Mouse (Mus musculus) cerebellum, postnatal 36 days (tissue): ENCODE results near the gene Exoc3.

Source experiments
- DNase-seq, 2 experiments: peaks; one replicate each; pipeline ENCODE4 v3.0.0; 2021 to 2022; ENCODE audit warnings: mixed read lengths in 2 of 2

The Exoc3 gene

DNA sequence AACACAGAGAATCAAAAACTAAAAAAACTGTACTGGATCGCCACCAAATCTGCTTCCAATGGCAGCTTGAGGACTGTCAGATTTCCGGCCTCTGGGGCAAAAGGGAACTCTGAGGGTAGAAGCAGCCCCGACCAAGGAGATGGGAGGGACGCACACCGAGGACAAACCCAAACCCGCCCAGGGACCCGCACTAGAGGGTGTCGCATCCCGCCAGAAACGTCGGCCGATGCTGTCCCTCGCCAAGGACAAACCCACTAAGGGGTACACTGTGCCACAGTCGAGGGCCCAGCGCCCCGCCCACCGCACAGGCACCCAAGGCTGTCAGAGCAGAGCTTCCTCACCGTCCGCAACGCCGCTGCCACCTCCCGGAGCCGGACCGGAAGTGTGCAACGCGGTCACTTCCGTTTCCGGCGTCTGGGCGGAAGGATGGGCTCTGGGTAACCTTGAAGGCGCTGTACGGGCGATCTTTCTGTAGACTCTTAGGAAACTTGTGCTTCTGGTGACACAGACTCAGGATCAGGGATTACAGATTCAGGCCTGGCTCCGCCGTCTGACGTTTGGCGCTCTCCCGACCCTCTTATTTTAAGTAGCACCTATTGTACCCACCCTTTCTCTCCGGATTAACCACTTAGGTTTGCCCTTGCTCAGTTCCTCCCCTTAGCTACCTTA, at the start of gene Exoc3:
Gene Exoc3 (minus strand): TSS at position 416 of the 669 bp plus-strand sequence.
- DNase-seq, result peak; percentile 90 to 91

DNA sequence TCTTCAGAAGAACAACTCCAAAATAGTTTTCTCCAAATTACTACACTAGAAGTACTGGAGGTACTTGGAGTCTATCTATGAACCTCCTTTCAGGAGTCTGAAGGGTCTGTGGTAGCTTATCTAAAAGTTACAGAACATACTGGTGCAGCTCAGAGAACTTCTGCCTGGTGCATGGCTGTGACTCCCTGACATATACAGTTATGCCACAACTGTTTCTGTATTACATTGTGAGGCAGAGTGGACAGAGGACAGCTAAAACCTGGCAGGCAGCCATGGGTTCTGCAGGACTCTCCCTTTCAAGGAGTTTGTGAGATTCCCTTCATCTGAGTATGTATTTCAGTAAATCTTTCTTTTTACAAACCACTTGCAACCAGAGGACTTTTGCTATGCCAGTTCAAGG, 38.0 kb upstream of the Exoc3 start:
- no peak for DNase-seq

DNA sequence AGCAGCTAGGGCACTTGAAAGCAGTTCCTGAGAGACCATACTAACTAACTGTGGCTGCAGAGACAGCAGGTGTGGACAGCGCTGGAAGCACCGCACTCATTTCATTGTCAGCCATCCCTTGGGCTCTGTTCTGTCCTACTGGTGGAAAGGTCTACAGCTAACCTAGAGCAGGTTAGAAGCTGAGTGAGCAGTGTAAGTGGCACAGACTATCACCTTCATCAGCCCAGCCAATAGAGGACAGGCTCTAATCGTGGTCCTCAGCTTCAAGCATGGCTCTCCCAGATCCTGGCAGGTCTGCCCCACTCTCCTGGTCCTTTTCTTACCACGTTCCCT, 37.3 kb upstream of the Exoc3 start:
- DNase-seq, result no peak

DNA sequence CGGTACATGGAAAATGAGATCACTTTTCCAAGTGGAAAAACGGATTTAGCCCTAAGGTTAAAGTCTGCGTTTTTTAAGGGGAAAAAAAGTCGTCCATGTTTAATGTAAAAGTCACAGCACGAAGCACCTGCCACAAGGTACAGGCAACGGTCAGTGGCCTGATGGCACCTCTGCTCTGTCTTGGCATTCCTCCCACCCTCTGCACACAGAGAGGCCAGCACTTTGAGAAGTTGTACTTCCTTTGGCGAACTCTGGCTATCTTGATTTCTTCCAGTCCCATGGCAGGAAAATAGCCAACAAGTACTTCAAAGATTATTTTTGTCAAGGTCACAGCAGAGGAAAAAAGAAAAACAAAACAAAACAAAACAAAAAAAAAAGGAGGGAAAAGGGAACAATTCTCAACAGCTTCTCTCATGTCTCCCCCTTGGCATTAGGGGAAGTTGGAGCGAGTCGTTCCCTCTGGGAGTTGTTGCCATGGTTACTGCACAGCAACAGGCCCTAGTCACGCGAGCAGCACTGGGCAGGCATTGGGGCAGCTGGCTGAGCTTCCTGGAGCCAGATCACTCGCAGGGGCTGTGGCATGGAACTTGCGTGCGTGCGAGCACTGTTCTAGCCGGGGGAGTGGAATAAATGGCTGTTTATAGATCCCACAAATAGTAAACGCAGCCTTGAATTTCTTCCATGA, 36.8 kb upstream of the Exoc3 start:
- peak; percentile 6 for DNase-seq

DNA sequence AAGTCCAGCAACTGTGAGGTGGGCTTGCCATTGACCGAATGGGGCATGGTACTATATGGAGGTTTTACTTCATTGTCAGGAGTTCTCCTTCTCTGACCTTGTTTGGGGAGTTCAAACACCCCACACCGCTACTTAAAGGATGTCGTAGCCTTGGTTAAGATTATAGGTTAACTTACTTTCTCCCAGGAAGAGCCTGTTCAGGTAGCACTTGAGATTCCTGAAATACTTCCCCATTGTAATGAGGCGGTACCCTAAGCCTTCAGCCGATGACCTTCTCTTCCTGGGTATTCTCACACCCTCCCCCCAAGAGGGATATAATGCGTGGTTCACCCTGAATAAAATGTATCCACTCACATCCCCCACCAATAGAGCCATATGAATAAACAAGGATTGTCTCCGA, 29.0 kb upstream of the Exoc3 start:
- no peak for DNase-seq

DNA sequence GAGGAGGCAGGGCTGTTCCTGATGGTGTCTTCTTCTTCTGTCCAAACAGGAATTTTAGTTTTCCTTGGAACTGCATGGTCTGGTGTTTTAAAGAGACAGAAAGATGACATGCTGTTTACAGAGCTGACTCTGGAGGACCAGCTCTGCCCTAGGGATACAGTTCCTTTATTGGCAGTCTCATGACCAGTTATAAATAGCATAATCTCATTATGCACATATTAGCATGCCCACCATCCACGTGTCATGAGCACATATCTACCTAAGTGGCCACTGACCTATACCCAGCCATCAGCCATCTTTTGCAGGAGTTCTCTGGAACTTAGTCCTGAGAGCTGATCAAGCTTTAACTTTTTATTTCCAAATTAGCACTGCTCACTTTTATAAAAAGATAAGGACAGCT, 12.1 kb upstream of the Exoc3 start:
- DNase-seq, result no peak

DNA sequence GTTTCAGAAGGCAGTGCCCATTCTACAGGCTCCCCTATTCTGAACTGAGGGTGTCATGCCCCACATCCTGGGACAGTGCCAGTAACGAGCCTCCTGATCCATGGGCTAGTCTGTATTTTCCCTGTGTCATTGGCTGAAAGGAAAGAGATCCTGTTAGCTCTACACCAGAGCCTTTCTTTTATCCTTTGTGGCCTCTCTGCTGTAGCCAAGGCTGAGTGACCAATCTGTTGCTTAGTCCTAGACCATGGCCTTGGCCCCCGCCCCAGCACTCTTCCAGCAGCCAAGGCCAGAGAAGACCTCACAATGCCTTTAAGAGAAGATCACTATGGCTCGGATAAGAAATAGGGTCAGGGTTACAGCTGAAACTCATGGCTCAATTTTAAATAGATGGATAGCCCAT, 9.9 kb upstream of the Exoc3 start:
- no peak for DNase-seq

DNA sequence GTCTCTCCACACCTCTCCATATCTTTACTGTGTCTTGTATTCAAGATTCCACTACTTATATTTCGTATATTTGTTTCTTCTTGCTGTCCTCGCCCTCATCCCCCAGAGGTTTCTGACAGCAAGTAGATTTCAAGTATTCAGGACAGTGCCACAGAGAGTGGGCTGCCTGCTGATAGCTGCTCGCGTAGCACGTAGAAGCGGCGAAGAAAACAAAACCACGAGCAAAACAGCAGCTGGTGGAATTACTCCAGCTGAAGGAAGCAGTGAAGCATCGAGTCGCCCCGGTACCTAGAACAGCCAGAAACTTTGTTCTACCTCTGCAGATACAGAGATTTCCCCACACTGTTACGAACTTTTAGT, 434 bp upstream of the Exoc3 start:
- peak in 1 of 2 experiments; percentile 16 for DNase-seq

DNA sequence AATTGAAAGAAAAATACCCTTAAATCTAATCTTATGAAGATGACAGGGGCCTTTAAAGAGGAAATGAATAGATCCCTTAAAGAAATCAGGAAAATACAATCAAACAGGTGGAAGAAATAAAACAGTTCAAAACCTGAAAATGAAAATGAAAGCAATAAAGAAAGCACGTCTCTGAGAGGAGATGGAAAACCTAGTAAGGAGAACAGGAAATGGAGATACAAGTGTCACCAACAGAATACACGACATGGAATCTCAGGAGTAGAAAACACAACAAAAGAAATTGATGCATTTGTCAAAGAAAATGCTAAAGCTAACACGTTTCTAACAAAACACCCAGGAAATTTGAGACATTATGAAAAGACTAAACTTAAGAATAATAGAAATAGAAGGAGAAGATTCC, 12.1 kb downstream of the Exoc3 start:
- DNase-seq, result no peak

DNA sequence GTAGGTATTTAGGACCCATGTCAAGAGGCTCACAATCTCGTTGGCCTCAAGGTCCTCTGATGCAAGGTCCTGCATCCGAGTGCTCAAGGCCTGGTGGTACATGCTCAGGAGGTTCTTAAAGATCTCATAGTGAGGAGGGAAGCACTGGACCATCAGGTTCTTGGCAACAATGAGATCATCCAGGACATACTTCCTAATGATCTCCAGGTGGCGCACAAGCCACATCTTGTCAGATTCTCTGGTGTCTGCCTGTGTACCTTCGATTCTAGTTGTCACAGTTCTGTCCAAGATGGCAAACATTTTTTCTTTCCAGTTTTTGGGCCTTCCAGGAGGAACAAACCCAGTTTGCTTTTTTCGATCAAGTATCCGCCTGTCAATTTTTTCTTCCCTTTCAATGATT, 15.9 kb downstream of the Exoc3 start:
- DNase-seq, result no peak

DNA sequence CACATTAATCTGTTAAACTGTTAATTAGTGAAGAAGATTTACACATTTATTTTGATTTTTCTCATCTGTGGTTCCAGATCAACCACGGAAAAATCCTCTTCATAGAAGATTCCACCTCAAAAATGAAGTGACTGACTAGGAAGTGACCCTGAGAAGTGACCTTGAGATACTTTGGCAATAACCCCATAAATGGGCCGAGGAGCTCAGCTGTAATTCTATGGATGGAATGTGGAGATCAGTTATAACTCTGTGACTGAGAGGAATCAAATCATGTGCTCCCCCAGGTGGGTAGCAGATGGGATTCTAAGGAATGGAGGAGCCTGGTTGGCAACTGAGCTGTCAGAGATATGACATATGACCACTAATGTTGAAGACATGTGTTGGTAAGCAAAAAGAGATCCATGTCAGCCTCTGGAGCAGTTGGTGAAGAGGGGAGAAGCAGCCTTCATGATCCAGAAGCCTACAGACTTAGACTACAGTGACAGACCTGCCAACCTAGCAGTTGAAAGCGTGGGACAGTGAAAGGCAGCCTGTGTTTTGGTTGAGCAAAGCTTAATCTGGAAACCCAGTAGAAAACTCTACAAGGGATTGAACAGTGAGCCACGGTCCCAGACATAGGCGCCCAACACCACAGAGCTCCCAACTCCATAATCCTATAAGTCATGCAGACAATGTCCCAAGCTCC, 25.4 kb downstream of the Exoc3 start:
- no peak for DNase-seq

DNA sequence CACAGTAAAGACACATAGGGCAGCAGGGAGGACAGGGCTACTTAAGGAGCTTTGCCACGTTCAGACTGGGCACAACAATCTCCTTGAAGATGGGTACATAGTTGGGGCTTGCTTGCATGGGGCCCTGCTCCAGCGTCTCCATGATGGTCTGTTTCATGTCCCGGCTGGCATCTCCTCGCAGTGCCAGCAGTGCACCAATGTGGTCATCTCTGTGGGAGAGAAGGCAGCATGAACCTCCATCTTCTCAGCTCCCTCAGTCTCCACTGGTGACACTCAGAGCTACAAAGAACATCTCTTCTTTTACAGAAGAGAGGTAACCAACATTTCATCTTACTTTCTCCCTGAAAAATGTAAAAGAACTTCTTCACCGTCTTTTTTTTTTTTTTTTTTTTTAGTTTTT, 36.5 kb downstream of the Exoc3 start:
- DNase-seq, result no peak

DNA sequence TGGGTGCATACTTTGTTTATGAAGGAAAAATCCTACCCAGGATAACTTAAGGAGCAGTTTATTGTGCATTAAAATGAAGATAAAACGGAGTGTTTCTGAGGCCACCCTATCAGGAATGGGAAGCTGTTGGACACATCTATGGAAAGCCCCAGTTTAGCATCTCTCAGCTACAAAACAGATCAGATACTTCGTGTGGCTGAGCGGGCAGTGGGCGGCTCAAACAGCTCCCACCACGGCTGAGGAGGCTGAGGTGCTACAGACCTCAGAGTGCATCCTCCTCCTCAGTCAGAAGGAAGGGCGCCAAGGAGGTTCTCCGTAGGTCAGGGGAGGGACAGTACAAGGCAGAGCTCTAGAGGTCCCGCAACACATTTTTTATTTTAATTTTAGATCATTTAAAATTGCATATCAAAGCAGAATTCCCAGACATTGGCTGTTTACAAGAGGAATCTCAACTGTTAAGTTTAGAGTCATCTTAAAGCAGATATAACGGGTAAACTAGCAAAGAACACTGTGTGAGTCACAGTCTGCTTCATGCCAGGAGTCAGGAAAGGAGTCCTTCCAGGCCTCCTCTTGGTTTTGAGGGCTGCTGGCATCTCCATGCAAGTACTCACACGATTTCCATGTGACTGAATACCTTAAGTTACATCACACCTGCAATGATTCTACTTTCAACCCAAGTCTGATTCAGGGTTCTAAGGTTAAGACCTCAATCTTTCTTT, 38.9 kb downstream of the Exoc3 start:
- DNase-seq, result no peak

DNA sequence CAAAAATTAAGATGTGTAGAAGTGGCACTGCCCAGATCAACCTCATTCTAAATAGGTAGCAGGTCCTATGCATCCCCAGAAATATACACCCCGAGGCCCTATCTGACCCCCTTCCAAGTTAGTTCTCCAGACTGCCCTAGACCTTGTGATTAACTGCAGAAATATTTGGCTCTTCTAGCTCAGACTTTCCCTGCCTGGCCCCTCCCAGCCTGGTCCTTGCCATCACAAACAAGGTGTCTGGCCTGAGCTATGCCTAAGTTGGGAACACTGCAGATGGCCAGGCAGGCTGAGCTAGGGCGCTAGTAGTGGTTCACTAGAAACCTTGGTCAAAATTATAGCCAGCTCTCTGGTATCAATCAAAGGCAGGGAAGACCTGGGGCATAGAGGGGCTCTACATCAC, 41.0 kb downstream of the Exoc3 start:
- no peak for DNase-seq

DNA sequence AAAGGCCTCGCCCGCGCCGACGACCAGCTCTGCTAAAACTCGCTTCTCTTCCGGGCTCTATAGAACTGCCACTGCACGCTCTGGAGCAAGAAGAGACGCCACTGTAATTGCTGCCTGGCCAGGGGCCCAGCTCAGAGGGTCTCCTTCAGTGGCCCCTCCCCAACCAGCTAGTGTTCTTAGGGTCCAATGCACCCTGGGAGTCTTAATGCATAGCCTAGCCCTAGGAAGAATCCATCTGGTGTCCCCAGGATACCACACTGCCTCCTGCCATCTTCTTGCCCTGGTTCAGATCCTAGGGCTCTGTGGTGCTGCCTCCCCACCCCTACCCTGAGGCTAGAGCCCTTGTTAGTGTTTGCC, 41.5 kb downstream of the Exoc3 start:
- DNase-seq, result peak in 1 of 2 experiments; percentile 7

DNA sequence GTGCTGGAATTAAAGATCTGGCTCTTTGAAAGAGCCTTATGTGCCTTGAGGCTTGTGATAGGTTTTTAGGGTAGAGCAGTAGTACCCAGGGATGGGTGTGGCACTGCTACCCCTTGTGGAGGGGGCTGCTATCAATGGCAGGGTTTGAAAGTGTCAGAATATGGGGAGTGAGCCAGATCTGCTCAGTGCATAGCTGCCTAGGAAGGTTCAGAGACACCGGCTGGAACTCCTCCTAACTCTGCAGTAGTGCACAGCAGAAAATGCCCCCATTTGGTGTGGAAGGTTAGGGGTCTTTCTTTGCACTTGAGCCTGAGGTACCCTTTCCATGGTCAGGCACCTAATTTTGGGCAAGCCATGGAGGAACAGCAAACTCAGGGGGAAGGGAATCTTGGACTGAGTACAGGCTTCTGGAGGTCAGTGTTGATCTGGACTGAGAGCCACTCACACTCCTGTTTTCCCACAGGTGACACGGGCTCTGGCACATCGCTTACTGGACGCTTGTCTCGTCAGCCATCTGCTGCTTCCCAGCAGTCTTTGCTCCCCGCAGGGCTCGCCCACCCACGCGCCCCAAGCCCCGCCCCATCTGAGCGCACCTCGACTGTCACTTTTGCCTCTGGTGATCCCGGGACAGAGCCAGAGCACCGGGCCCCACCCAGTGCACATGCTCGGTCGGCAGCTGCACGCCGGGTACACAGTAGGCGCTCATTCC, 42.0 kb downstream of the Exoc3 start:
- peak; percentile 25 to 42 for DNase-seq

DNA sequence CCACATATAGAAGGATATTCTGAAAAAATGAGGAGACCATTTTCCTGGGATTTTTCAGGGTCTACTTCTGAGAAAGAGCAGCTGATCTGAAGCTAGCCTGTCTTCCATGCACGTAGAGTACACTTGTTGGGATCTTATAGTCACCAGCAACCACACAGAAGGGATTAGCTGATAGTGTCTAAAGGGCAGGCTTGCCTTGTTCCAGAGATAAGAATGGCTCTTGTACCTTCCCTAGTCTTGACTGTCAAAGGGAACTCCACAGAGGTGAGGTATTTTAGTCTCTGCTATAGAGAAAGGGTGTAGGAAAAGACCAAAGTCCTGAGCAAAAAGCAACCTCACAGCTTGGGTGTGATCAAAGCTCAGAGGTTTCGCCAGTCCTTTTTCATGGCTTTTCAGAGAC, 61.2 kb downstream of the Exoc3 start:
- DNase-seq, result no peak

DNA sequence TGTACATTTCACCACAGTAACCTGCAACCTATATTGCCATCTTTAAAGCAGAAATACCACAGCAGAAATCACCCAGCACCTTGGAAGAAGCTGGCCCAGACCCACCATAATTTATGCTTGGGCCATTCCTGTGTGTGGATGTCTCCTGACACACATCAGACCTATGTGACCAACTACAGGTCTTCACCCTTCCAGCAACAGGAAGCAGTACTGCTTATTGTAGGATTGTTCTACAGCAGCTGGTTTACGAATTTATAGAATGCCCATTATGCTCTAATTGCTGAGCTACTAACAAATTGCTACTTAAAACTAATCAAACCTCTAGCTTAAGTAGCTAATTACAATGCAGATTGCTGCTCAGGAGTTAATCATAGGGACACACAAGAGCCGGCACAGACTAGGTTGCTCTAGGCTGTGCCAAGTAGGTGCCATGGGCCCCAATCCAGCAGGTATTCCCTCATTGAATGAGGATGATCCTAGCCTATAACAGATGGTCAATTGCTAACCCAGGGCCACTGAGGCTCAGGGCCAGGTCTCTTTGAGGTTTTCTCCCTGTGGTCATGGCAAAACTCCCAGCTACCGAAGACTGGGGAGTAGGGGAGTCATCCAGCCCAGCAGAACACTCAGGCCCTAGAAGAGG, 62.4 kb downstream of the Exoc3 start:
- peak; percentile 74 to 75 for DNase-seq

DNA sequence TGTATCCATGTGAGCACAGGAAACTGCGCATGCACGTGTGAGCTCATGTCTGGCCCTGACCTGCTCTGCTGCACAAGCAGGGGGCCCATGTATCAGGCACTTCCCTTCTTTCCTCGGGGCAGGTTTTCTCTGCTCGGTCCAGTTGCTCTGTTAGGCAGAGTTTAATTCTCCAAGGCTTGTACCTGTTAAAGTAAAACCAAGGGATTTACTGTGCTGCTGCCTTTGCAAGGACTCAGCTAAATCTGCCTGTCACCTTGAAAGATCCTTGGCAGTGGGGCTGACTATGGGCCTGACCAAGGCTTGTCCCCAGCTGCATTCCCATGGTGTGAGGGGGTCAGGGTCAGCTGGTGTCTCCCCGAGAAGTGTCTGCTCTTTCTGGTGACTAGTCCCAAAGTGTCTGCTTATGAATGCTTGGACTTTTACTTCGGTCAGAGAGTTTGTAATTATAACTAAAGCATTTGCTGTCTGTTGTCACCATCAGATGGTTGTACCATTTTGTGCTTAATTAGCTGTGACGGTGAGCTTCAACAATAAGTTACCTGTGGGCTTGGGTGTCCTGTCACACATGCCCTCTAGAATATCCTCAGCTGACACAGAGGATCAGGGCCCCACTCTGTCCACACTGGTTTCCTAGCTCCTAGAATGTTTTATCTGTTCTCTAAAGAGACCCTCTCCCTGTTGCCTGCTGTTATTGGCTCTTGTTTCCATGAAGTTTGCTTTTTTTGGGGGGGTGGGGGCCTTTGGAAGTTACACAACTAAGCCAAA, 64.2 kb downstream of the Exoc3 start:
- no peak for DNase-seq

DNA sequence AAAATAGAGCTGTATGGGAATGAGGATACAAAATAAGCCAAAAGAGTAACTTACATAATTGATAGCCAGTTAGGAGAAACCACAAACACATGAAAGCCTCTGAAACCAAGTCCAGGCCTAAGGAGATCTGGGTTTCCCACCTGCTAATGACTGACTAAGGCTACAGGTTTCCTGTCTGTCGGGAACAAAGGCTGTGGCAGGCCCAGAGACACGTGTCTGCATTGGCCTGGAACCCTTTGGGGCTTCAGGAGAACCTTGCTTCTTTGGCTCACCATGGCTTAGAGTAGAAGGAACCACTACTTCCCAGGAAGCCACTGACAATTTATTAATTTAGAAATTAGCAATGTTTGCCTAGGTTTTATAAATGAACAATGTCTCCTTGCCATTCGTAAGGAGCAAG, 65.2 kb downstream of the Exoc3 start:
- no peak for DNase-seq

DNA sequence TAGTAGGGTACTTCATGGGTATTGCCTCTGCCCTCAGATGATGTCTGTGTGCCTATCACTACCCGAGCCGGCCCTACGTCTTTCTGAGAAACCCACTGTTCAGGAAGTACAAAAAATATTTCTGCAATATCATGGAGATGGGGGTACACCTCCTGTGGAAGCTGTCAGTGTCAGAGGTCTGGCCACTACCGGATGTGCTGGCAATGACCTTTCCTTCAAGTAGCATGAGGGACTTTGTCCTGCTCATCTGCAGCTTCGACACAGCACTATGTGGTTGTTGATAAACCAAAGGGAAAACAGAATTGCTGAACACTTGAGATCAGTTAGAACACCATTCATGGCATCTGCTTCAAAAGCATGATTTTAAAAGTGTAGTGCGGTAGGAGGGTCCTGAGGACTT, 67.7 kb downstream of the Exoc3 start:
- no peak for DNase-seq
